Mouse (Mus musculus) small intestine, adult 10 weeks (tissue): ENCODE results near the gene Pla2g4a. TPM values are rescaled to one million over a fixed set of nuclear protein-coding genes. Genes with fewer than 3 reads are reported as not detected.

Source experiments
- polyA plus RNA-seq: library from polyadenylated mRNA; stranded (reverse); fragments of 350-450 nt; fragmentation: Illumina TruSeq; extraction: RNeasy Lipid Tissue Mini Kit (QIAGEN cat#74804); gene quantifications from one replicate; pipeline ENCODE4 v1.2.3, GENCODE M21; 2014; ENCODE audit warnings: low replicate concordance

The Pla2g4a gene
- 35.8 TPM for polyA plus RNA-seq

DNA sequence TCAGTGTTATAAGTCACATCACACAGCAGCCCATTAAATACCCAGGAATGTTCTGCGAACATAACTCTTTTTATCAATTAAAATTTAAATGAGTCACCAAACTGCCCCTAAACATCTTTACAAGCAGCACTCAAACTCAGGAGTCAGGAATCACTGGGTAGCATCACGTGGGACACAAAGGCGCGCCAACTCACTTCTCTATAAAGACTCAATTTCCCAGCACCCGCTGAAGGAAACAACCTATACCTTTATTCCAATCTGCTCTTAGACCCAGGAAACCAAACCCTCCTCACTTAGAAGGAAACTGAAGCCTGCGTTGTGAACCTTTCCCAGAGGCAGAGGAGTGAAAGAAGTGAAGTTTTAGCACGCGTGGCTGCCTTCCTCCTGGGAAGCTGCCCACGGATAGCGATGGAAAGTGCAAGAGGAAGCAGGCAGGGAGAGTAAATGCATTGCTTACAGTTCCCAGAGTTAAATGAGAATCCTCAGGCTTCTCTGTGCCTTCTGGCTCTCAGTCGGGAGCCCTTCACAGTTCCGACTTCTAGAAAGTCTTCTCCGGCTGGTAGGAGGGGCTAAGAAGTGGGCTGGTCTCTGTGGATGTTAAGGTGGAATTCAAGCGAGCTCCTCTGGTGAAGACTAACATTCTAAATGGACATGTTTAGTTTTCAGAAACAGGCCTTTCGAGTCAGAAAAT lies at the start of gene Pla2g4a:
Gene Pla2g4a, minus strand, starts transcription at position 557 of the 691 bp plus-strand sequence.

Other genes with a start within 250 kb of the Pla2g4a start
- 7.9 TPM for gene Ptgs2, start 138.7 kb upstream of the Pla2g4a start, polyA plus RNA-seq